Mouse (Mus musculus): ENCODE measurements around the gene Macc1.

Macc1 gene

GRCm38 (mm10) chr12:119387925-119388324 lies 73.9 kb downstream of the Macc1 start:
- DNase-seq: no peak

- DNase-seq: peak; percentile 20
These were observed 76.2 kb downstream of the Macc1 start for GRCm38 (mm10) chr12:119390192-119390684.

- DNase-seq: no peak
These were observed 84.1 kb downstream of the Macc1 start for GRCm38 (mm10) chr12:119398046-119398659.

- DNase-seq: no peak
These were observed 88.2 kb downstream of the Macc1 start for GRCm38 (mm10) chr12:119402273-119402672.

GRCm38 (mm10) chr12:119402796-119403195 lies 88.7 kb downstream of the Macc1 start:
- no peak for DNase-seq

GRCm38 (mm10) chr12:119404810-119405209 lies 90.7 kb downstream of the Macc1 start:
- no peak for DNase-seq

- no peak for DNase-seq
These were observed 96.5 kb downstream of the Macc1 start for GRCm38 (mm10) chr12:119410522-119410921.

- DNase-seq: no peak
These were observed 96.9 kb downstream of the Macc1 start for GRCm38 (mm10) chr12:119410956-119411355.

- DNase-seq: no peak
These were observed 97.9 kb downstream of the Macc1 start for GRCm38 (mm10) chr12:119411982-119412381.

GRCm38 (mm10) chr12:119415900-119416299 lies 101.8 kb downstream of the Macc1 start:
- DNase-seq: no peak

- no peak for DNase-seq
These were observed 111.7 kb downstream of the Macc1 start for GRCm38 (mm10) chr12:119425749-119426148.

- DNase-seq: no peak
These were observed 112.3 kb downstream of the Macc1 start for GRCm38 (mm10) chr12:119426182-119426886.

- peak; percentile 47 for DNase-seq
These were observed 112.8 kb downstream of the Macc1 start for GRCm38 (mm10) chr12:119426887-119427204.

- no peak for DNase-seq
These were observed 126.7 kb downstream of the Macc1 start for GRCm38 (mm10) chr12:119440720-119441119.

GRCm38 (mm10) chr12:119450116-119450515 lies 136.0 kb downstream of the Macc1 start:
- DNase-seq: no peak

- no peak for DNase-seq
These were observed 137.2 kb downstream of the Macc1 start for GRCm38 (mm10) chr12:119451232-119451631.

GRCm38 (mm10) chr12:119454076-119454475 lies 140.0 kb downstream of the Macc1 start:
- no peak for DNase-seq

GRCm38 (mm10) chr12:119464040-119464939 lies 150.2 kb downstream of the Macc1 start:
- no peak for DNase-seq

- no peak for DNase-seq
These were observed 150.8 kb downstream of the Macc1 start for GRCm38 (mm10) chr12:119464940-119465245.

- DNase-seq: no peak
These were observed 153.6 kb downstream of the Macc1 start for GRCm38 (mm10) chr12:119467656-119468055.

- peak; percentile 6 for DNase-seq
These were observed 156.2 kb downstream of the Macc1 start for GRCm38 (mm10) chr12:119470260-119470659.

GRCm38 (mm10) chr12:119483296-119483695 lies 169.2 kb downstream of the Macc1 start:
- no peak for DNase-seq

- DNase-seq: no peak
These were observed 170.0 kb downstream of the Macc1 start for GRCm38 (mm10) chr12:119483922-119484631.
